Mouse (Mus musculus) forebrain, embryonic 12.5 days (tissue): ENCODE measurements around the gene Iqce. TPM values are rescaled to one million over a fixed set of nuclear protein-coding genes. Genes with fewer than 3 reads are reported as not detected.

Source experiments
- ATAC-seq: fragments of 200-750 bp; cut with Nextera tagmentation; 2 replicates; pipeline ENCODE4 v1.8.0; 2017; ENCODE audit warnings: moderate TSS enrichment; ENCODE audit not compliant: low FRiP score
- H3K27ac ChIP-seq: fragments of 300-500 bp; sonication (generic); 2 replicates; pipeline ENCODE4 v1.5.1; 2016; ENCODE audit warnings: mild to moderate bottlenecking
- H3K27me3 ChIP-seq: fragments of 300-500 bp; sonication (generic); 2 replicates; pipeline ENCODE4 v1.6.1; 2016; ENCODE audit warnings: mild to moderate bottlenecking
- H3K36me3 ChIP-seq: fragments of 300-500 bp; sonication (generic); replicated peaks from 2 replicates; pipeline ENCODE4 v1.6.1; 2016; ENCODE audit warnings: mild to moderate bottlenecking
- H3K4me1 ChIP-seq: fragments of 300-500 bp; sonication (generic); 2 replicates; pipeline ENCODE4 v1.6.1; 2016
- H3K4me2 ChIP-seq: fragments of 300-500 bp; sonication (generic); 2 replicates; pipeline ENCODE4 v1.6.1; 2016; ENCODE audit warnings: mild to moderate bottlenecking, moderate library complexity
- H3K4me3 ChIP-seq: fragments of 300-500 bp; sonication (generic); replicated peaks from 2 replicates; pipeline ENCODE4 v1.5.1; 2016; ENCODE audit warnings: mild to moderate bottlenecking
- H3K9ac ChIP-seq: fragments of 300-500 bp; sonication (generic); 2 replicates; pipeline ENCODE4 v1.6.1; 2016; ENCODE audit warnings: mild to moderate bottlenecking
- H3K9me3 ChIP-seq: fragments of 300-500 bp; sonication (generic); 2 replicates; pipeline ENCODE4 v1.6.1; 2016
- WGBS: fragments of 180-500 bp; shearing (Covaris S2); methylation state at CpG from one replicate; pipeline ENCODE4 v1.1.7; 2016; 5-methylcytosine and 5-hydroxymethylcytosine counted together
- polyA plus RNA-seq: library from polyadenylated mRNA; unstranded; fragments of >200 nt; fragmentation: Nextera tagmentation; extraction: Ambion mirVana; gene quantifications from 2 replicates; pipeline ENCODE4 v1.2.1, GENCODE M21; 2016

Iqce gene
- polyA plus RNA-seq = 30.7 and 31.2 TPM in 2 replicates

DNA sequence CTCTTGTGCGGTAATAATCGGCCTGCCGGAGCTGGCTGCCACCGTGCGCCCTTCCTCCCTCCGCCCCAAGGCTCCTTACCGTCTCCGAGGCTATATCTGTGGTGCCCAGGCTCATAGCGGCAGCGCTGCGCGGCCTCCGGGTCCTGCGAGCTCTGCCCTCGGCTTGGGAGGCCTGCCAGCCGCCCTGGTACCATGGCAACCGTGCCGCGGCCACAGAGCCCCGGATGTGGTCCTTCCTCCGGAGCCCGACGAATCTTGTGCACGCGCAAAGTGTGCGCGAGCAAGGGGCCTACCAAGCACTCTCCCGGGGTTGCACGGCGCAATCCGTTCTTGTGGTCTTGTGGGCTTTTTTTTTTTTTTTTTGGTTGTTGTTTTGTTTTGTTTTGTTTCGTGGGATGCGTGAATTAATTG lies at the start of gene Iqce:
TSS of gene Iqce (minus strand) at position 276 of the 411 bp plus-strand sequence.
- H3K4me2 ChIP-seq = peak within 1 kb of the TSS; percentile 93
- peak within 1 kb of the TSS; percentile 90 for H3K27ac ChIP-seq
- peak within 1 kb of the TSS; percentile 85 for H3K9ac ChIP-seq
- H3K4me3 ChIP-seq = peak within 1 kb of the TSS; percentile 84
- peaks cover 12% of the 10 kb centered on the region; the same call in 1 of the 2 replicates for H3K36me3 ChIP-seq
- no peaks in the 10 kb centered on the region for H3K9me3 ChIP-seq
- peak; percentile 64 for ATAC-seq
- no peaks in the 10 kb centered on the region for H3K27me3 ChIP-seq
- H3K4me1 ChIP-seq = peaks cover 41% of the 10 kb centered on the region
- under 1% methylated on average over 33 of the region's 33 CpGs for WGBS

DNA sequence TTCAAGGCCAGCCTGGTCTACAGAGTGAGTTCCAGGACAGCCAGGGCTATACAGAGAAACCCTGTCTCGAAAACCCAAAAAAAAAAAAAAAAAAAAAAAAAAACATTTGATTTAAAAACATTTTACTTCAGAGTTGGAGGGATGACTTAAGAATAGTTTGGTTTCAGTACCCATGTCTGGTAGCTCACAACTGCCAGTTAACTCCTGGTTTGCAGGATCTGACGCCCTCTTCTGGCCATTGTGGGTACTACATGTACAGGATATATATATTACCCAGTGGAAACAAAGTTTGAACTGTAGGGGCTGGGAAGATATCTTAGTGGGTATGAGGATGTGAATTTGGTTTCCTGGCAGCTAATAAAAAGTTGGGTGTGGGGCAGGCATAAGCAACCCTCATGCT lies 48.7 kb upstream of the Iqce start:
- no peak for ATAC-seq
- peaks cover 12% of the 10 kb centered on the region for H3K4me1 ChIP-seq
- no peak overlapping the region for H3K4me2 ChIP-seq
- H3K27me3 ChIP-seq = no peaks in the 10 kb centered on the region
- no peak overlapping the region for H3K27ac ChIP-seq
- H3K4me3 ChIP-seq = no peak overlapping the region
- peaks cover 9% of the 10 kb centered on the region; the same call in 1 of the 2 replicates for H3K9me3 ChIP-seq
- H3K9ac ChIP-seq = no peak overlapping the region
- WGBS = 3% methylated on average over 1 of the region's 2 CpGs
- peaks cover 3% of the 10 kb centered on the region; the same call in 1 of the 2 replicates for H3K36me3 ChIP-seq

DNA sequence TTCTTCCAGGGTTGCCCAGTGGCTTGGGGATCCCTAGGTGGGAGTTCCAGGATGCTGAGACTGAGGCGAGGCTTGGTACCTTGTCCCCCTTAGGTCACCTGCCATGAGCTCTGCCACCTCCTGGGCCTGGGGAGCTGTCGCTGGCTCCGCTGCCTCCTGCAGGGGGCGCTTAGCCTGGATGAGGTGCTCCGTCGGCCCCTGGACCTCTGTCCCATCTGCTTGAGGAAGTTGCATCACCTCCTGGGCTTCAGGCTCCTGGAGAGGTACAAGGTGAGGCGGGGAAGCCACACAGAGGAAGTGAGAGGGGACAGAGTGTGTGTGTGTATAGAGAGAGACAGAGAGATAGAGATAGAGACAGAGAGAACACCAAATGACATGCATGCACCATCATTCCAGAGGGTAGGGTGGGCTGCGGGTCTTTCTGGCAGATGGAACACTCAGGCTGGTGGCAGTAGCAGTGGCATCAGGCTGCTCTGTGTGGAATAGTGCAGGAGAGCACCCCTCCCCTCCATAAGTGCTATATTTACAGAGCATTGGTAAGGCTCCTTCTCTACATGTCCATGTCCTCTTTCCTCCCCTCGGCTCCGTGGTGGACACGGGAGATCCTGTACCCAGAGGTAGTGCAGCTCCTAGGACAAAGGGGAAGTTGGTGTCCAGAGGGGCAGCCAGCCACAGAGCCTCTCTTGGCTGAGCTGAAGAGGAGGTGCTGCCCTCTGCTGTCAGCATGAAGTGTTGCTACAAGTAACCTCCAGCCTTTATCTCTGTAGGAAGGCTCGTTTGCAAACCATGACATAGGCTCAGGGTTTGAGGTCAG lies 47.1 kb upstream of the Iqce start:
- ATAC-seq = peak; percentile 81
- H3K36me3 ChIP-seq = 0 out of 2 replicates have a peak, but pooled peaks cover 3% of the 10 kb centered on the region
- peaks cover 9% of the 10 kb centered on the region; the same call in 1 of the 2 replicates for H3K9me3 ChIP-seq
- H3K27ac ChIP-seq = peak overlapping the region; percentile 27; the same call in 1 of the 2 replicates
- 18% methylated on average over 12 of the region's 12 CpGs for WGBS
- peak overlapping the region; percentile 44 for H3K4me2 ChIP-seq
- H3K4me3 ChIP-seq = peak overlapping the region; percentile 26
- H3K9ac ChIP-seq = peak overlapping the region; percentile 18; the same call in 1 of the 2 replicates
- H3K27me3 ChIP-seq = no peaks in the 10 kb centered on the region
- peaks cover 12% of the 10 kb centered on the region for H3K4me1 ChIP-seq

DNA sequence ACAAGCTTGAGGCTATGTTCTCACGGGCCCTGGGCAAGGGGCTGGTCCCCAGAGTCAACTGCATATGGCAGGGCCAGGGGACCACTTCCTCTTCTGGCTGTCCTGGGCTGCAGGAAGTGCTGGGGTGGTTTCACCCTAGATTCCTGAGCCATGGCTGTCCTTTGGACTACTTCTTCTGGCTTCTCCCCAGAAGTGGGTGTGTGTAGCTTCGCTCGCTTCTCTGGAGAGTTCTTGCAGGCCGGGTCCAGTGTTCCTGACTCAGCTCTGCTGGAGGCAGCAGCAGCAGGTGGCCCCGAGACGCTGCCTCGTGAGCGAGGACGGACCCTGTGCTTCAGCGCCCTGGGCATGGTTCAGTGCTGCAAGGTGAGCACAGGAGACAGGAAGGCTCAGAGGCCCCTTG lies 46.2 kb upstream of the Iqce start:
- Histone ChIP-seq H3K4me1 (peaks cover 12% of the 10 kb centered on the region), H3K27me3 (peaks cover 7% of the 10 kb centered on the region; the same call in 1 of the 2 replicates), H3K9me3 (peaks cover 9% of the 10 kb centered on the region; the same call in 1 of the 2 replicates), H3K27ac (no peak overlapping the region), H3K36me3 (0 out of 2 replicates have a peak, but pooled peaks cover 3% of the 10 kb centered on the region), H3K9ac (no peak overlapping the region), H3K4me2 (no peak overlapping the region), H3K4me3 (no peak overlapping the region)
- 84% methylated on average over 10 of the region's 10 CpGs for WGBS
- ATAC-seq = no peak

DNA sequence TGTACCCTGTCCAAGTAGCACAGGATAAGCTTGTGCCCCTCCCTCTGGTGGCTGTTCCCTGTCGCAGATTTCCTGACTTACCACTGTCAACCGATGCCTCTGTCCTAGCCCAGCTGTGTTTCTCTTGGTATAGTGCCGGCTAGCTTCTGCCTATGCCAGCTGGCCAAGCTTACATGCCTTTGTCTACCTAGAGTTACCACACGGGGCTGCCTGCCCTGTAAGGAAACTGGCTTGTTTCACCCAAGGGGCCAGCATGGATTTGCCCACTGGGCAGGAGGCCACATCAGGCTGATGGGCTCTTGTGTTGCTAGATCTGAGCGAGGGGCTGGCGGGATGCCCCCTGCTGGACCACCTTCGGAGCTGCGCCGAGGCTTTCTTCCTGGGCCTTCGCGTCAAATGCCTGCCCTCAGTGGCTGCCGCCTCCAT lies 41.5 kb upstream of the Iqce start:
- Histone ChIP-seq H3K4me2 (no peak overlapping the region), H3K36me3 (no peaks in the 10 kb centered on the region), H3K4me1 (peaks cover 5% of the 10 kb centered on the region; the same call in 1 of the 2 replicates), H3K9me3 (no peaks in the 10 kb centered on the region), H3K4me3 (no peak overlapping the region), H3K27ac (no peak overlapping the region), H3K9ac (no peak overlapping the region), H3K27me3 (peaks cover 7% of the 10 kb centered on the region; the same call in 1 of the 2 replicates)
- ATAC-seq = no peak
- WGBS = 31% methylated on average over 12 of the region's 12 CpGs

DNA sequence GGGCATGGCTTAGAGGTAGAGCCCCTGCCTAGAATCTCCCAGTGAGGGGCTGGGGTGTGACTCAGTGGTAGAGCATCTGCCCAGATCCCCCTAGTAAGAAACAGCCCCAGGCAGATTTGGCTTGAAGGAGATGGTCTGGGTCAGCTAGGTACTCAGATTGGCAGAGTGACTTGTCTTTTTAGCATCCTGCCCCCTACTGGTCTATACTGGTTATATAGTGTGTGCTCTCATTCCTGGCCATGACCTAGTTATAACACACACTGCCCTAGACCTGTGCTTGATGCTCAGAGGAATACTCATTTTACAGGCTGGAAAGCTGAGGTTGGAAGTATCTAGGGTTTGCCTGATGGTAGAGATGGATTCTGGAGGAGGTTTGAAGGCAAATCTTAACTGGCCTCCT lies 39.7 kb upstream of the Iqce start:
- ATAC-seq = no peak
- H3K4me3 ChIP-seq = no peak overlapping the region

DNA sequence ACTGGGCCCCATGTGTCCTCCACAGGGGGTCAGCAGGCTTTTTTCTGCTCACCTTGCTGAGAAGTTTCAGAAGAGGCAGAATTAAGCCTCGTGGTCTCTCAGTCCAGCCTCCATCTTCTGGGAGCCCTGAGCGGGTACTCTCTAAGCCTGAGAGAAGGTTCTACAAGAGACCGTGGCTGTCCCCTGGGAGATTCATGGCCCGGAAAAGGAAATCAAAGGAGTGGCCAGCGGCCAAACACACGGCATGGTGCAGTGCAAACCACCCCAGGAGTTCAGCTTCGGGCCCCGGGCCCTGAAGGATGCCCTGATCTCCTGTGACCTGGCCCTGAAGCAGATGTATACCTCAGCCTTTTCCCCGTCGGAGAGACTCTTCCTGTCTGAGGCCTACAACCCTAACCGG lies 38.9 kb upstream of the Iqce start:
- ATAC-seq = no peak
- no peaks in the 10 kb centered on the region for H3K4me1 ChIP-seq
- WGBS = 84% methylated on average over 11 of the region's 11 CpGs

More for the DNA sequence above, 39.7 kb upstream of the Iqce start:
- H3K9me3 ChIP-seq = no peaks in the 10 kb centered on the region
- H3K4me2 ChIP-seq = no peak overlapping the region
- H3K9ac ChIP-seq = no peak overlapping the region
- no peaks in the 10 kb centered on the region for H3K36me3 ChIP-seq
- H3K27me3 ChIP-seq = peaks cover 15% of the 10 kb centered on the region
- peaks cover 5% of the 10 kb centered on the region; the same call in 1 of the 2 replicates for H3K4me1 ChIP-seq
- no peak overlapping the region for H3K27ac ChIP-seq

DNA sequence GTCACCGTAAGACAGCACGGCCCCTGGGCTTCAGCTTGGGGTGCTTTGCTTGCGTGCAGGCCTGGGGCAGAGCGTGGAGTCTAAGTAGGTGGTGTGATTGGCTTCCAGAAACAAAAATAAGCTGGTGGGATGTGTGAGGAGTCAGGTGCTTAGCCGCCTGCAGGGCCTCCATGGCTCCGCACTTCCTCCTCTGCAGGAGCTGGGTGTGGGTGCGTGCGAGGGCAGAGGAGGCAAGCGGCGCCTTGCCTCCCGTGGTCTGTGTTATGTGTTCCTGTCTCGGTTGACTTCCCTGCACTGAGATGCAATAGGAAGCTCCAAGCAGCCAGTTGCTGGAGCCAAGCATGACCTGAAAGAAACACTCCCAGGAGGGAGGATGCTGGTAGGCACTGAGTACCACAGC lies 37.6 kb upstream of the Iqce start:
- Histone ChIP-seq H3K4me2 (no peak overlapping the region), H3K4me3 (no peak overlapping the region), H3K27ac (no peak overlapping the region), H3K27me3 (peaks cover 36% of the 10 kb centered on the region), H3K36me3 (no peaks in the 10 kb centered on the region), H3K9ac (no peak overlapping the region), H3K4me1 (peaks cover 6% of the 10 kb centered on the region), H3K9me3 (0 out of 2 replicates have a peak, but pooled peaks cover 3% of the 10 kb centered on the region)
- no peak for ATAC-seq
- WGBS = 88% methylated on average over 12 of the region's 12 CpGs

More for the DNA sequence above, 38.9 kb upstream of the Iqce start:
- no peak overlapping the region for H3K27ac ChIP-seq
- no peak overlapping the region for H3K9ac ChIP-seq
- no peaks in the 10 kb centered on the region for H3K36me3 ChIP-seq
- peaks cover 23% of the 10 kb centered on the region for H3K27me3 ChIP-seq
- 0 out of 2 replicates have a peak, but pooled peaks cover 3% of the 10 kb centered on the region for H3K9me3 ChIP-seq
- H3K4me3 ChIP-seq = no peak overlapping the region
- H3K4me2 ChIP-seq = no peak overlapping the region

DNA sequence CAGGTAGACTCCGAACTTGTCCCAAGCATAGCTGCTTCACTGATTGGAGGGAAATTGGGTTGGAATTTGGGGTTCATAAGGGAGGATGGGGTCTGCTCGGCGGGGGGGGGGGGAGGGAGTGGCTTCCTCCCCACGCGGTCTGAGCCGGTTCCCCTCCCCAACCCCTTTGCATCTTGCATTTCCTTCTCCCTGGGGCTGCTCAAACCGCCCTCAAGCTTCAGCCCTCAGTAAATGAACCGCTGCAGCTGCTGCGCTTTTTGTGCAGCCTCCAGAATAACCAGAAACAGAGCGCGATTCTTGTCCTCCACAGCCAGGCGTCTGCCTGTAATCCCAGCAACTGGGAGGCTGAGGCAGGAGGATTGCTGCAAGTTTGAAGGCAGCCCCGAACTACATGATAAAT lies 34.0 kb upstream of the Iqce start:
- H3K36me3 ChIP-seq = no peaks in the 10 kb centered on the region
- ATAC-seq = no peak
- H3K27me3 ChIP-seq = peaks cover 36% of the 10 kb centered on the region
- H3K4me2 ChIP-seq = peak overlapping the region; percentile 55; the same call in 1 of the 2 replicates
- 0 out of 2 replicates have a peak, but pooled peaks cover 3% of the 10 kb centered on the region for H3K9me3 ChIP-seq
- H3K9ac ChIP-seq = no peak overlapping the region
- 25% methylated on average over 11 of the region's 13 CpGs for WGBS
- H3K4me3 ChIP-seq = no peak overlapping the region; the same call in 1 of the 2 replicates
- peaks cover 6% of the 10 kb centered on the region for H3K4me1 ChIP-seq
- no peak overlapping the region for H3K27ac ChIP-seq

DNA sequence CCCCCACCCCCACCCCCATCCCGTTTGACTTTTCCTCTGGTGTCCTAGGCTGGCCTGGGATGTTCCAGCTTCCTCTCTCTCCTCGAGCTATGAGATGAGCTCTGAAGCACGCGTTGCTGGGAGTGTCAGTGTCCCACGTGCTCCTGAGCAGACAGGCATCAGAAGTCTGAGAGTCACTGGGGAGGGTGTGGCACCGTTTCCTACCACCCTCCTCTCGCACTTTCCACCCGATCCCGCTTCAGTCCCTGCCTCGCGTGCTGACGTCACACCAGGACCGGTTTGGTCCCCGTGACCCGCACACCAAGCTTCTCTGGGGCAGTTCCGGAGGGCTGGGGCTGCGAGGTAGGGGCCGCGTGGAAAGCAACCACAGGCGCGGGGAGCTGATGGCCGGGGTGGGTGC lies 33.1 kb upstream of the Iqce start:
- H3K4me2 ChIP-seq = peak overlapping the region; percentile 55
- peak overlapping the region; percentile 29; the same call in 1 of the 2 replicates for H3K9ac ChIP-seq
- ATAC-seq = no peak
- peaks cover 6% of the 10 kb centered on the region for H3K4me1 ChIP-seq
- no peak overlapping the region for H3K27ac ChIP-seq
- peaks cover 36% of the 10 kb centered on the region for H3K27me3 ChIP-seq
- H3K4me3 ChIP-seq = peak overlapping the region; percentile 30
- 0 out of 2 replicates have a peak, but pooled peaks cover 3% of the 10 kb centered on the region for H3K9me3 ChIP-seq
- under 1% methylated on average over 22 of the region's 22 CpGs for WGBS
- no peaks in the 10 kb centered on the region for H3K36me3 ChIP-seq

DNA sequence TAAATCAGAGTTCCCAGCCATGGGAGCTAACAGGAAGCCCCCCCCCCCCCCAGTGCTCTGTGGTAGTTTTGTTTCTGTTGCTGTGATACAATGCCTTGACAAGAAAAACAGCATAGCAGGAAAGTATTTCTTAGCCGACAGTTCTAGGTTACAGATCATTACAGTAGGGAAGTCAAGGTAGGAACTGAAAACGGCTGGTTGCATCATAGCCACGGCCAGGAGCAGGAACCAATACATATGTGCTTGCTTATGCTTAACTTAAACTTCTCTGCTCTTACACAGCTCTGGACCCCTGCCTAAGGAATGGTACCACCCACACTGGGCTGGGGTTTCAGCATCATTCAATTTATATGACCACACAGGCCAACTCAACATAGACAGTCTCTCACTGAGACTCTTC lies 31.2 kb upstream of the Iqce start:
- peaks cover 6% of the 10 kb centered on the region for H3K4me1 ChIP-seq
- H3K4me3 ChIP-seq = no peak overlapping the region
- WGBS = 77% methylated on average over 3 of the region's 3 CpGs
- no peaks in the 10 kb centered on the region for H3K36me3 ChIP-seq
- 0 out of 2 replicates have a peak, but pooled peaks cover 3% of the 10 kb centered on the region for H3K9me3 ChIP-seq
- no peak overlapping the region for H3K4me2 ChIP-seq
- no peak for ATAC-seq
- no peak overlapping the region for H3K9ac ChIP-seq
- no peak overlapping the region for H3K27ac ChIP-seq
- peaks cover 36% of the 10 kb centered on the region for H3K27me3 ChIP-seq

DNA sequence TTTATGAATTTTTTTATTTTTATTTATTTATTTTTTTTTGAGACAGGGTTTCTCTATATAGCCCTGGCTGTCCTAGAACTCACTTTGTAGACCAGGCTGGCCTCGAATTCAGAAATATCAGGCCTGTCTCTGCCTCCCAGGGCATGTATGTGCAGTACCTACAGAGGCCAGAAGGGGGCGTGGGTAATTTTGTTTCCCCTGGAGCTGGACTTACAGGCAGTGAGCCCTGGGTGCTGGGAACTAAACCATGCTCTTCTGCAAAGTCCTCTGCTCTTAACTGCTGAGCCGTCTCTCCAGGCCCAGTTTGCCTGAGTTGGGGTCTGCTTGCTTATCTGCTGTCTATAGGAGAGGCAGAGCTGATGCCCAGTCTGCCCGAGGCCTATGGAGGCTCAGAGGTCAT lies 30.0 kb upstream of the Iqce start:
- Histone ChIP-seq H3K9me3 (0 out of 2 replicates have a peak, but pooled peaks cover 3% of the 10 kb centered on the region), H3K4me3 (no peak overlapping the region), H3K27ac (no peak overlapping the region), H3K27me3 (peaks cover 32% of the 10 kb centered on the region), H3K36me3 (no peaks in the 10 kb centered on the region), H3K4me2 (no peak overlapping the region), H3K9ac (no peak overlapping the region), H3K4me1 (peaks cover 6% of the 10 kb centered on the region)
- ATAC-seq = no peak
- WGBS = 55% methylated on average over 4 of the region's 4 CpGs
